Mouse (Mus musculus) liver, postnatal 0 days (tissue): ENCODE measurements around the gene Vwa8.

Source experiments
- CTCF ChIP-seq: sonication (generic); IDR thresholded peaks from 2 replicates; pipeline ENCODE4 v1.5.1; 2016; ENCODE audit warnings: antibody characterized with exemption, low read depth
- EP300 ChIP-seq: IDR thresholded peaks from 2 replicates; pipeline ENCODE4 v1.6.1; 2016; ENCODE audit warnings: antibody characterized with exemption, low read depth, mild to moderate bottlenecking

- TF ChIP-seq CTCF (no peak), EP300 (no peak)
Measured at GRCm38 (mm10) chr14:78818406-78818805, 30.4 kb upstream of the Vwa8 start.
